Mouse (Mus musculus) neural tube, embryonic 13.5 days (tissue): ENCODE results near the gene Decr2. TPM values are rescaled to one million over a fixed set of nuclear protein-coding genes. Genes with fewer than 3 reads are reported as not detected.

Source experiments
- polyA plus RNA-seq: library from polyadenylated mRNA; unstranded; fragments of >200 nt; fragmentation: Nextera tagmentation; extraction: Ambion mirVana; gene quantifications from 2 replicates; pipeline ENCODE4 v1.2.1, GENCODE M21; 2015

Decr2 gene
- polyA plus RNA-seq, 1 experiment from 2014 or later = 35.1 TPM

Other genes starting within 250 kb of the Decr2 start
- gene Gm20683, start 248.6 kb downstream of the Decr2 start, polyA plus RNA-seq = 6.9 and 7.5 TPM in 2 replicates
- 15.4 and 18.3 TPM in 2 replicates for gene Rhot2, start 245.5 kb downstream of the Decr2 start, polyA plus RNA-seq
- 14.1 and 15.6 TPM in 2 replicates for gene Wdr90, start 228.8 kb downstream of the Decr2 start, polyA plus RNA-seq
- 10.8 and 14.2 TPM in 2 replicates for gene Mcrip2, start 221.6 kb downstream of the Decr2 start, polyA plus RNA-seq
- gene Mettl26, start 215.3 kb downstream of the Decr2 start, polyA plus RNA-seq = 56.8 and 65.5 TPM in 2 replicates
- gene Wfikkn1, start 209.5 kb downstream of the Decr2 start, polyA plus RNA-seq = 0.53 and 0.79 TPM in 2 replicates
- 50.7 and 51.5 TPM in 2 replicates for gene Rab40c, start 170.6 kb downstream of the Decr2 start, polyA plus RNA-seq
- gene Pigq, start 145.4 kb downstream of the Decr2 start, polyA plus RNA-seq = 56.1 and 62.3 TPM in 2 replicates
- not detected in 2 replicates for gene Nhlrc4, start 145.4 kb downstream of the Decr2 start, polyA plus RNA-seq
- 0.22 and 0.34 TPM in 2 replicates for gene A930017K11Rik, start 137.8 kb downstream of the Decr2 start, polyA plus RNA-seq
- gene Capn15, start 104.5 kb downstream of the Decr2 start, polyA plus RNA-seq = 16.7 and 20.5 TPM in 2 replicates
- gene Rab11fip3, start 20.8 kb downstream of the Decr2 start, polyA plus RNA-seq = 25.9 and 28.3 TPM in 2 replicates
- gene Nme4, start 5.3 kb upstream of the Decr2 start, polyA plus RNA-seq = 29.6 and 32.2 TPM in 2 replicates
- gene Tmem8, start 23.0 kb upstream of the Decr2 start, polyA plus RNA-seq = 3.3 TPM in 2 replicates
- 171 and 174 TPM in 2 replicates for gene Mrpl28, start 33.2 kb upstream of the Decr2 start, polyA plus RNA-seq
- gene Axin1, start 48.4 kb upstream of the Decr2 start, polyA plus RNA-seq = 7.1 and 11.6 TPM in 2 replicates
- 0.45 TPM in 1 of 2 replicates, not detected in the other for gene Pdia2, start 108.8 kb upstream of the Decr2 start, polyA plus RNA-seq
- gene Rgs11, start 112.6 kb upstream of the Decr2 start, polyA plus RNA-seq = 11.5 and 15.9 TPM in 2 replicates
- gene Arhgdig, start 117.4 kb upstream of the Decr2 start, polyA plus RNA-seq = 102 and 117 TPM in 2 replicates
- 33.7 and 35.3 TPM in 2 replicates for gene Fam234a, start 153.9 kb upstream of the Decr2 start, polyA plus RNA-seq
- 113 and 116 TPM in 2 replicates for gene Luc7l, start 162.6 kb upstream of the Decr2 start, polyA plus RNA-seq